Mouse (Mus musculus) cortical plate, adult 2 months (tissue): ENCODE data around the gene Anks1b. TPM values are rescaled to one million over a fixed set of nuclear protein-coding genes. Genes with fewer than 3 reads are reported as not detected.

Experiments
- H3K27ac ChIP-seq: fragments of 200-500 bp; 2 replicates; pipeline ENCODE4 v1.5.1; 2012; ENCODE audit warnings: low read length, control low read depth, inconsistent platforms; ENCODE audit not compliant: insufficient read depth
- H3K4me1 ChIP-seq: fragments of 200-500 bp; 2 replicates; pipeline ENCODE4 v1.6.1; 2011; ENCODE audit warnings: low read length; ENCODE audit not compliant: control insufficient read depth, insufficient read depth
- H3K4me3 ChIP-seq: fragments of 200-500 bp; 2 replicates; pipeline ENCODE4 v1.5.1; 2011; ENCODE audit warnings: mild to moderate bottlenecking, low read length, control low read depth; ENCODE audit not compliant: insufficient read depth
- CTCF ChIP-seq: fragments of 200-500 bp; IDR thresholded peaks from 2 replicates; pipeline ENCODE4 v1.5.1; 2011; ENCODE audit warnings: mild to moderate bottlenecking, control low read depth, low read length; ENCODE audit not compliant: insufficient read depth; ENCODE audit errors: extremely low read depth
- POLR2A ChIP-seq: fragments of 200-500 bp; IDR thresholded peaks from 2 replicates; pipeline ENCODE4 v1.6.1; 2011; ENCODE audit warnings: mild to moderate bottlenecking, low read length, control low read depth; ENCODE audit not compliant: insufficient read depth; ENCODE audit errors: extremely low read depth
- polyA plus RNA-seq: library from polyadenylated mRNA; depleted of rRNA; stranded (reverse); fragments of >200 nt; gene quantifications from 2 replicates; pipeline ENCODE4 v1.2.3, GENCODE M21; 2012

The Anks1b gene
- polyA plus RNA-seq, 1 experiment: 238 TPM

DNA sequence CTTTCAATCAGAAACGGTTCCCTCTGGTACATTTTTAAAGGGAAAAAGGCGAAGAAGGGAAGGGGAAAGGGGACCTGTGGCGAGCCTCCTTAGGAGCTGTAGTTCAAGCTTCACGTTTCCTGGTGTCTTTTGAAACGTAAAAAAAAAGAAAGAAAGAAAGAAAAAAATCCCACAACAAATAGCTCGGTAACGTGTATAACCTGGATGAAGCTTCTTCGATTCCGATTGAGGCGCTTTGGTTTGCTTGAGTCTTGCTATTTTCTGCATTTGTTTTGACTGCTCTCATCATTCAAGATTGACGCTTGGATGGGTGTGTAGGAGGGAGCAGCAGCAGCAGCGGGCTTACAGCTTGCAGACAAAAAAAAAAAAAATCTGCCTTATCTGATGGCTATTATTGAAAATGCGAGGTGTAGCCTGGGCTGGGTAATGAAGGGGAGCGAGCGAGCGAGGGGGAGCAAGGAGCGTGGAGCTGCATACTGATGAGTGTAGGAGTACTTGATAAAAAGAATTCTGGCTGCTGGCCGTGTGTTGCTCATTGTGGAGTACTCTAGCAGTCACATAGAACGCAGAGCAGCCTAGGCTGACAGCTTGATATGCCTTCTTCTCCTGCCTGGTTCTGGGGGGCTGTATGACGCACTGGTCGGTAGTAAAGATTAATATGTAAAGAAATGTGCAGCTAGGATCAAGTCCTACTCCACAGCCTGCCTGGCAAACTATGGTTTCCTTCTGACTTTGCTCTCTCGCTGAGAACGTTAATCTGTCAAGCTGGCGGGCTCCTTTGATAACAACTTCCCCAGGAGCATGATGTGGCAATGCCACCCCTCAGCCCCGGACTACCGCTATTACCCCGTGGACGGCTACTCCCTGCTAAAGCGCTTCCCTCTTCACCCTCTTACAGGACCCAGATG, 703.1 kb downstream of the Anks1b start:
- Histone ChIP-seq H3K4me1 (no peaks in the 10 kb centered on the region; the same call in 1 of the 2 replicates), H3K27ac (peak overlapping the region; percentile 93), H3K4me3 (peak overlapping the region; percentile 93)
- TF ChIP-seq POLR2A (peak; percentile 91), CTCF (no peak)

DNA sequence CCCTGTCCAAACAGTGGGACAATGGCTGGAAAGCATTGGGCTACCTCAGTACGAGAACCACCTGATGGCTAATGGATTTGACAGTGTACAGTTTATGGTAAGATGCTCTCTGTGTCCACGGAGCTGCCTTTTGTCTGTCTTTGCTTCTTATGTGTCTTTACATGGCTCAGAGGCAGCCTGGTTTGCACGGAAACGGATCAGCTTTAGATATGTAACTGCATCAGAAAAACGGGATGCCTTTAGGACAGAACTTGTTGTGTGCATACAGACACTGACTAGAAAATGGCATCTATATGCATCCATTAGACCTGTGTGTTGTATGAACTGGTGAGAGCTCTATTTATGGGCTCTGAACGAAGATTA, 703.8 kb downstream of the Anks1b start:
- peaks cover 1% of the 10 kb centered on the region for H3K4me1 ChIP-seq
- peak overlapping the region; percentile 93 for H3K27ac ChIP-seq
- H3K4me3 ChIP-seq: peak overlapping the region; percentile 93
- TF ChIP-seq CTCF (no peak), POLR2A (0 out of 2 replicates have a peak, but pooled peaks have one; percentile 24)

DNA sequence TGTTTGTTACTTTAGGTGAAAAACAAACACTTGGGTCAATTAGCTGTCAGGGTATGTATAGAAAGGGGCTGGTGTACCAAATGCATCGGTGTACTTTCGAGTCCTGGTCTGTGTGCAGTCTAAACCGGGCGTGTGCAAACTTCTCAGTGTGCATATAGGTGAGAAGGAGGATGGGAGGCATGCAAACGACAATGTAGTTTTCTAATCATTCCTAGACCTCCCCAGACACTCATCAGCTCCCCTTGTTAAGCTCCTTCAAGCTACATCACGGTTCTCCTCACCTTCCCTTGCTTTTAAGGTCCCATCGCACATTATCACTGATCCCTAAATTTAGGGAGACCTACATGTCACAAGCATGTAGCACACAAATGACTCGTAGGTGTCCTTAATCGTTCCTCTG, 704.5 kb downstream of the Anks1b start:
- TF ChIP-seq POLR2A: peak; percentile 46; the same call in 1 of the 2 replicates
- no peak for TF ChIP-seq CTCF
- Histone ChIP-seq H3K4me1 (peaks cover 3% of the 10 kb centered on the region; the same call in 1 of the 2 replicates), H3K4me3 (peak overlapping the region; percentile 93), H3K27ac (peak overlapping the region; percentile 83)

DNA sequence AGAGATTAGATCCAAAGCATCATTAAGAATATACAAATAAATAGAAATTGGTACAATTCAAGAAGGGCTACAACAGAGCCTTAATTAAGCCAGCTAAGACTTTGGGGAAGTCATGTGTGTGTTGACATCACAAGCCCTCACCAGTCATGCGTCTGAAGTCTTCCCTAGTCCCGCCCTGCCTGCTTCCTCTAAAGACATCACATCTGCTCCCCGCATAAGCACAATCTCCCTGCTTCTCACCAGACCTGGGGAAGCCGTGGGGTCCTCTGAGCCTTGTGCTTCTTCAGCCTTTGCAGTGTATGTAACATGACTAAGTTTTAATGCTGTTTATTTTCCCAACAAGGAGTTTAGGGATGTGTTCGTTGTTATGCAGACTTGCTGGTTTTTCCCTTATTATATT, 706.7 kb downstream of the Anks1b start:
- peak overlapping the region; percentile 11; the same call in 1 of the 2 replicates for H3K4me3 ChIP-seq
- TF ChIP-seq POLR2A (peak; percentile 82), CTCF (no peak)
- H3K4me1 ChIP-seq: peaks cover 9% of the 10 kb centered on the region
- no peak overlapping the region for H3K27ac ChIP-seq

- H3K27ac ChIP-seq: peak overlapping the region; percentile 60
- H3K4me1 ChIP-seq: peaks cover 9% of the 10 kb centered on the region
- no peak overlapping the region for H3K4me3 ChIP-seq
- TF ChIP-seq POLR2A (no peak), CTCF (no peak)
These were observed 710.7 kb downstream of the Anks1b start for GRCm38 (mm10) chr10:90584052-90584451.

- Histone ChIP-seq H3K27ac (no peak overlapping the region), H3K4me1 (peaks cover 14% of the 10 kb centered on the region), H3K4me3 (no peak overlapping the region)
- TF ChIP-seq CTCF (no peak), POLR2A (no peak)
These were observed 722.8 kb downstream of the Anks1b start for GRCm38 (mm10) chr10:90596142-90596541.

GRCm38 (mm10) chr10:90596576-90596975, 723.3 kb downstream of the Anks1b start:
- Histone ChIP-seq H3K4me3 (no peak overlapping the region), H3K27ac (peak overlapping the region; percentile 66; the same call in 1 of the 2 replicates), H3K4me1 (peaks cover 14% of the 10 kb centered on the region)
- TF ChIP-seq POLR2A (no peak), CTCF (no peak)

- H3K27ac ChIP-seq: peak overlapping the region; percentile 1; the same call in 1 of the 2 replicates
- H3K4me1 ChIP-seq: peaks cover 17% of the 10 kb centered on the region
- TF ChIP-seq POLR2A: no peak
- TF ChIP-seq CTCF: no peak
- H3K4me3 ChIP-seq: no peak overlapping the region
These were observed 725.8 kb downstream of the Anks1b start for GRCm38 (mm10) chr10:90599149-90599548.

GRCm38 (mm10) chr10:90599726-90600531, 726.6 kb downstream of the Anks1b start:
- peaks cover 16% of the 10 kb centered on the region for H3K4me1 ChIP-seq
- no peak for TF ChIP-seq POLR2A
- TF ChIP-seq CTCF: no peak
- no peak overlapping the region for H3K4me3 ChIP-seq
- peak overlapping the region; percentile 1; the same call in 1 of the 2 replicates for H3K27ac ChIP-seq

- Histone ChIP-seq H3K4me1 (peaks cover 13% of the 10 kb centered on the region; the same call in 1 of the 2 replicates), H3K27ac (no peak overlapping the region; the same call in 1 of the 2 replicates), H3K4me3 (no peak overlapping the region)
- TF ChIP-seq CTCF (no peak), POLR2A (no peak)
These were observed 734.3 kb downstream of the Anks1b start for GRCm38 (mm10) chr10:90607586-90607985.
